ENCODE assay signal across 13 mouse cellular contexts in genomic region chr12:90142011-90142410, GRCm38 (mm10).
A peak's percentile ranks its signal among the peaks of the same experiment; 100 is the strongest.
DNase-seq lines count a peak whose midpoint lies in the region; ATAC-seq and TF ChIP-seq lines count a peak whose summit lies in the region.
"Had no signal": no experiment of that assay in that cellular context is flagged by ENCODE, and none has a peak within 500 bp of the region (broad histone marks: within the 10 kb centered on the region; RNA-seq: fewer than 3 reads in every experiment).

No protein-coding gene starts in this region.

- WGBS in forebrain, embryonic 15.5 days: 59% methylated on average over 2 of the region's 2 CpGs
- 81% methylated on average over 2 of the region's 2 CpGs for WGBS in forebrain, embryonic 12.5 days

- peak; percentile 75 for ATAC-seq in forebrain, embryonic 15.5 days (replicated peaks)
- no peak for ATAC-seq in forebrain, embryonic 12.5 days (ENCODE audit: low FRiP score)
- ATAC-seq in monocyte, adult 5-6 weeks (replicated peaks; ENCODE audit: insufficient number of reproducible peaks, low FRiP score, low TSS enrichment, poor library complexity, severe bottlenecking): no peak

- H3K9ac ChIP-seq in forebrain, embryonic 15.5 days (replicated peaks): no peak overlapping the region
- no peak overlapping the region for H3K9ac ChIP-seq in forebrain, embryonic 12.5 days
- H3K9ac ChIP-seq: liver, embryonic 14.5 days had no signal

- H3K9me3 ChIP-seq in forebrain, embryonic 15.5 days: no peaks in the 10 kb centered on the region
- no peaks in the 10 kb centered on the region for H3K9me3 ChIP-seq in forebrain, embryonic 12.5 days

- intact Hi-C loops in left cerebral cortex, postnatal 36 days (cut with DNase I): no loop called here
- intact Hi-C loops in heart, postnatal 14 days (cut with DNase I): no loop called here

- 0 out of 2 replicates have a peak overlapping the region, but pooled peaks have one; percentile 7 for H3K27ac ChIP-seq in forebrain, embryonic 15.5 days (replicated peaks)
- no peak overlapping the region for H3K27ac ChIP-seq in forebrain, embryonic 12.5 days
- peak overlapping the region; percentile 77 for H3K27ac ChIP-seq in layer of hippocampus, adult 2 months
- H3K27ac ChIP-seq: kidney, postnatal 0 days; liver, embryonic 14.5 days had no signal

- no peak overlapping the region for H3K4me2 ChIP-seq in forebrain, embryonic 15.5 days (replicated peaks)
- no peak overlapping the region for H3K4me2 ChIP-seq in forebrain, embryonic 12.5 days

- no peak overlapping the region for H3K4me3 ChIP-seq in forebrain, embryonic 15.5 days
- H3K4me3 ChIP-seq in forebrain, embryonic 12.5 days (replicated peaks): no peak overlapping the region
- H3K4me3 ChIP-seq in layer of hippocampus, adult 2 months: no peak overlapping the region

- DNase-seq in cerebellum, postnatal 10 days: peak; percentile 88 to 91
- peak; percentile 58 to 61 for DNase-seq in layer of hippocampus, adult 2 months (ENCODE audit: low spot score in 2 of 2)
- DNase-seq in left cerebral cortex, postnatal 36 days (ENCODE audit: low spot score in 2 of 2): peak; percentile 72 to 78
- no peak for DNase-seq in urinary bladder, postnatal 36 days (ENCODE audit: low spot score in 2 of 2)
- no peak for DNase-seq in heart, postnatal 14 days
- DNase-seq: adrenal gland, postnatal 25 days; gastrocnemius, postnatal 36 days; heart, postnatal 10 days had no signal

- 0 out of 2 replicates have a peak, but pooled peaks cover 3% of the 10 kb centered on the region for H3K27me3 ChIP-seq in forebrain, embryonic 15.5 days
- H3K27me3 ChIP-seq in forebrain, embryonic 12.5 days: peaks cover 23% of the 10 kb centered on the region

- no peak for TF ChIP-seq CTCF in layer of hippocampus, adult 2 months (conservative IDR thresholded peaks at IDR 0.05)

- H3K36me3 ChIP-seq in forebrain, embryonic 15.5 days: no peaks in the 10 kb centered on the region
- H3K36me3 ChIP-seq in forebrain, embryonic 12.5 days (replicated peaks): no peaks in the 10 kb centered on the region

- H3K4me1 ChIP-seq in forebrain, embryonic 15.5 days: peaks cover 7% of the 10 kb centered on the region
- no peaks in the 10 kb centered on the region for H3K4me1 ChIP-seq in forebrain, embryonic 12.5 days

Comparison
In these comparisons a context has a peak if more than half of its experiments do, and no peak if none do; other contexts are left out.
1. DNase-seq: peak in cerebellum, postnatal 10 days (2 of 2), layer of hippocampus, adult 2 months (2 of 2) and left cerebral cortex, postnatal 36 days (2 of 2); none in urinary bladder, postnatal 36 days (0 of 2) and heart, postnatal 14 days (0 of 2).